Mouse (Mus musculus) layer of hippocampus, adult 2 months (tissue): ENCODE data around the gene Slit3. TPM values are rescaled to one million over a fixed set of nuclear protein-coding genes. Genes with fewer than 3 reads are reported as not detected.

Experiments
- DNase-seq, 2 experiments: peaks; one replicate each; pipeline ENCODE4 v3.0.0; 2022; ENCODE audit warnings: low spot score in 2 of 2
- H3K27ac ChIP-seq: fragments of 200-600 bp; 2 replicates; pipeline ENCODE4 v1.8.1; 2022
- H3K4me3 ChIP-seq: fragments of 200-600 bp; 2 replicates; pipeline ENCODE4 v1.8.1; 2022; ENCODE audit warnings: mild to moderate bottlenecking
- CTCF ChIP-seq: fragments of 200-600 bp; conservative IDR thresholded peaks from 2 replicates; pipeline ENCODE4 v1.8.1; 2022; ENCODE audit warnings: antibody characterized with exemption, mild to moderate bottlenecking, moderate library complexity
- total RNA-seq, 2 experiments: library from RNA; stranded (reverse); gene quantifications; 2 replicates each; pipeline ENCODE4 v1.2.3; 2021

Slit3 gene
- total RNA-seq, 2 experiments from 2014 or later: 98.9 to 106 TPM

DNA sequence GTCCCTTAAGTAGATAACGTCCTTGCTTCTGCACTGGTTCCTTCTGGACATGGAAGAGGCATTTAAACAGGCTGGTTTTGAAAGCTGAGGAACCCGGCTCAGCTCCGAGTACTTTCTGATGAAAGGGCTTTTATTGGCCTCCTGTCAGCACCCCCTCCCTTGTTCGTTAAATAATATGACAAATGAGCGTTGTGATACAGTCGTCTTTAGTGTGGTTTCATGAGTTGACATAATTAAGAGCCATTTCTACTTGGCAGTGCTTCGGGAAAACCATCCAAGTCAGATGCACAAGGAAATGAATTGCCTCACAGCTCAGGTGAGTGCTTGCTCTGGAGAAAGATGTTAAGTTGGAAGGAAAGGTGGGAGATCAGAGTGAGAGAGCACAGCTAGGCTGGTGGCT, 173.6 kb downstream of the Slit3 start:
- no peak for TF ChIP-seq CTCF
- H3K27ac ChIP-seq: peak overlapping the region; percentile 36; the same call in 1 of the 2 replicates
- no peak overlapping the region for H3K4me3 ChIP-seq
- DNase-seq: no peak

DNA sequence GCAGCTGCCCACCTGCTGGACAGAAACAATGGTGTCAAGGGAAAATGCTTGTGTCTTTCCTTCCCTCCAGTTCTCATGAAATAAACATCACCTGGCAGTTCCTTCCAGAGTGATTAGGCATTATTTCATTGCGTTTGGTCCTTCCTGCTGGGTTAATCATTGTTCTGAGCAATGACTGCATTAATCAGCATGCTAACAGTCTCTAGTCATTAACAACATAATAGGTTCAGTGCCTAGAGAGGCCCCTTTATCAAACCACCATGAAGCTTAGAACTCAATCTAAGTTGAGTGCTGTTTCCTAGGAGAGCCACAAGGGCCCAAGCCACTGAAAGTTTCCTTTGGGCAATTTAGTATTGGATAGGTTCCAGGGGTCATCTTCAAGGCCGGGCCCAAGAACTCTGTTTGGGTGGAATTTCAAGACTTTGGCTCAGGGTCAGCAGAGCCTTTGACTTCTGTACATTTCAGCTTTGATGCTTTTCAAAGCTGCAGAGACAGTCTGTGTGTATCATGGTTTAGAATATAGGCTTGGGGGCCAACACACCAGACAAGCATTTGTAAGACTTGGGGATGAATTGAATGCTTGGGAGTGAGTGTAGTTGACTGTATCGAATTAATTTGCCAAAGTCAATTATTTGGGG, 174.3 kb downstream of the Slit3 start:
- no peak overlapping the region for H3K4me3 ChIP-seq
- H3K27ac ChIP-seq: peak overlapping the region; percentile 36; the same call in 1 of the 2 replicates
- DNase-seq: no peak
- 0 out of 2 replicates have a peak, but pooled peaks have one; percentile 7 for TF ChIP-seq CTCF

DNA sequence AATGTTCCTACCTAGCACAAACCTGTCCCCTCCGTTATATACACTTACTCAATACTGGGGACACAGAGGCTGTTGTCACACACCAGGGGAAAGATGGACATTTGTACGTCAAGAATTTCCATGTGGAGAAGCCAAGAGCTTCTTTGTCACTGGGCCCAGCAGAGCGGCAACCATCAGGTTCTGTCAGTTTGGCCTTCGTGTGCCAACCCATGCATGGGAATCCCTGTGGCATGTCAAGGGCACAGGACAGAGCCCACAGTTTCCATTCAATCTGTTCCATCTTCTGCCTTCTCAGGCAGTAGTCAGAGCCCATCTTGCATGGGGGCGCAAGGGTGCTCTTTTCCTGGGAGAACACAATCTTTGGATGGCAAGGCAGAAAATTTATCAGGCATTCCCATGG, 175.8 kb downstream of the Slit3 start:
- Histone ChIP-seq H3K27ac (peak overlapping the region; percentile 28; the same call in 1 of the 2 replicates), H3K4me3 (no peak overlapping the region)
- no peak for TF ChIP-seq CTCF
- DNase-seq: no peak

DNA sequence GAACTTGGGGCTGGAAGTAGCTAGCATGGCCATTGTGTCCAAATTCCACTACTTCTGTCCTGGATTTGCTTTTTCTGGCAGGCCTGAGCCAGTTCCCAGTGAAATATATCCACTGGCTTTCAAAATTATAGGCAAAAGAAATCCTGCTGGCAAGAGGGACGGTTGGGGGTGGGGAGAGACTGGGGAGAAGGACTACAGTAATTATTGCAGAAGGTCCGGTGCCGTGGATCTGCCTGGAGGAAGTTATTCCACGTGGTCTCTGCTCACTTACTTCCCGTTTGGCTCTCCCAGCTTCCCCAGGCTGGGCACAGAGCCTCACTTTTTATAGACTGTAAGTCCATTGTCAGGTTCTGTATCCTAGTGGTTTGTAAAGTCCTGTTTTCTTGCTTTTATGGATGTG, 176.3 kb downstream of the Slit3 start:
- TF ChIP-seq CTCF: no peak
- Histone ChIP-seq H3K4me3 (no peak overlapping the region), H3K27ac (peak overlapping the region; percentile 53; the same call in 1 of the 2 replicates)
- DNase-seq: no peak

GRCm38 (mm10) chr11:35298526-35298925, 177.5 kb downstream of the Slit3 start:
- TF ChIP-seq CTCF: no peak
- Histone ChIP-seq H3K4me3 (no peak overlapping the region), H3K27ac (peak overlapping the region; percentile 53; the same call in 1 of the 2 replicates)
- DNase-seq: no peak

DNA sequence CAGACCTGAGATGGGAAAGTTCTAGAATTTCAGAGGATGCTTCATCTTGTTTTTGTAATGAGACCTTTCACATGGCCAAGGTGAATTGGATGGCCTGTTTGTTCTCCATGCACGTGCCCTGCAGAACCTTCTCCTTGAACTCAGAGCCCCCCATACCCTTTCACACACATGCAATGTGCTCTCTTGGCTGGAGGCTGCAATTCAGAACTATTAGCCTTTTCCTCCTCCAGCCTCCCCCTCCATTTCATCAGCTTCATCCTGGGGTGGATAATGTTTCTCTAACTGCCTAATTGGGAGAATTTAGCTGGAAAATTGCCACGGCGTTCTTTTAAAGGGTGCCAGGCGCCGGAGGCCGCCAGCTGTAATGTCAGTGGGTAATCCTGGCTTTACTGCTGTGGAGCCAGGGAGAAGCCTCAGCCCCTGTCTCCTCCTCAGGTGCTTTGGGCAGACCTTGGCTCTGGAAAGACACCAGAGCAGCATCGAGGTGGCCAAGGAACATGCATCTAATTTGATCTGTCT, 178.9 kb downstream of the Slit3 start:
- TF ChIP-seq CTCF: no peak
- Histone ChIP-seq H3K27ac (peak overlapping the region; percentile 51; the same call in 1 of the 2 replicates), H3K4me3 (no peak overlapping the region)
- no peak for DNase-seq

- H3K27ac ChIP-seq: no peak overlapping the region; the same call in 1 of the 2 replicates
- no peak for DNase-seq
- H3K4me3 ChIP-seq: no peak overlapping the region
- no peak for TF ChIP-seq CTCF
Observed at GRCm38 (mm10) chr11:35302272-35302671, 181.2 kb downstream of the Slit3 start.

DNA sequence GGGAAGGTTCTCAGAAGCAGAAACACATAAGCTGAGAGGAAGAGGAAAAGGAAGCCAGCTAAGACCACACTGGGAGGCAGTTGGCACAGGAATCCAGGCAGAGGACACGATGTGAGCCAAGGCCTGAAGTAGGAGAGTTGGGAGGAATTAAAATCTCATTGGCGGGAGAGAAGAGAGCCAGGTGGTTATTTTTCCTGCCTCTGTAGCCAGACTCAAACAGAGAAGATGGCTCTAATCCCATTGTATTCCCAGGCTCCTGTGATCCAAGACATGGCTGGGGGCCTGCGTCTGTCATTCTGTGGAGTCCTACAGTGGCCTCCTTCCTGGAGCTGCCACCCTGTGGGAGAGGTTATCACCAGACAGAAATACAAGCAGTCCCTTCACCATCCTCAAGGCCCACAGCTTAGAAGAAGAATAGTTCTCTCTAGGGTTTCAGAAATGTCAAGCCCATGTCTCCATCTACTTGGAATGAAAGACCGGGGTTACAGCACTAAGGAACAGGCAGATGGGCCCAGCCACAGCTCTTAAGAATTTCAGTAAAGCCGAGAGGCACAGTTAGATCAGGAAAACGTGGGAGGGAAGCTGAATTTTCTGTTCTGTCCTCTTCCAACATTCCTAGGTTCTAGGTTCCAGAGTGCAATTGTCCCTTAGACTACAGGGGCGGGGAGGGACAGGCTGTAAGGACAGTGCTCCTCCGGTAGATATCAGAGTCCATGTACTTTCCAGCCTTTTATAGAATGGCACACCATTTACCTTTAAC, 183.4 kb downstream of the Slit3 start:
- peak overlapping the region; percentile 94 for H3K27ac ChIP-seq

DNA sequence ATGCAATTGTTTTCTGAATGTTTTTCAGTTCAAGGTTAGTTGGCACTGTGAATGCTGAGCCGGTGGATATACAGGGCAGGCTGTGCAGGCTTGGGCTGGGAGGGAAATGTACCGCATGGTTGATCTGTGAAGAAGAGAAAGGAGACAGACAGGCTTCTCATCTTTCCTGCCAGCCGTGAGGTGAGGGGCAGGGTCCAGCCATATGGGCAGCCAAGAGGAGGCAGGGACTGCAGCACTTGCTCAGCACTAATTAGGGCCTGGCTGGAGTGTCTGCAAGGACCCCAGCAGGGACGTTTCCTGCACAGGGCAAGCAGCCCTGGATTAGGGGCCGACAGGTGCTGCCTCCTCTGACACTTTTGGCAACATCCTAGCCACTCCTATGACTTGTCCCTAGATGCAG, 184.1 kb downstream of the Slit3 start:
- Histone ChIP-seq H3K4me3 (no peak overlapping the region), H3K27ac (peak overlapping the region; percentile 94)
- no peak for DNase-seq
- TF ChIP-seq CTCF: no peak

More for the DNA sequence above, 183.4 kb downstream of the Slit3 start:
- TF ChIP-seq CTCF: no peak
- H3K4me3 ChIP-seq: no peak overlapping the region
- DNase-seq: no peak

GRCm38 (mm10) chr11:35305910-35306309, 184.9 kb downstream of the Slit3 start:
- DNase-seq: peak; percentile 58 to 62
- H3K4me3 ChIP-seq: no peak overlapping the region
- TF ChIP-seq CTCF: no peak
- peak overlapping the region; percentile 94 for H3K27ac ChIP-seq

GRCm38 (mm10) chr11:35306922-35307321, 185.9 kb downstream of the Slit3 start:
- H3K27ac ChIP-seq: peak overlapping the region; percentile 94
- no peak for DNase-seq
- TF ChIP-seq CTCF: no peak

DNA sequence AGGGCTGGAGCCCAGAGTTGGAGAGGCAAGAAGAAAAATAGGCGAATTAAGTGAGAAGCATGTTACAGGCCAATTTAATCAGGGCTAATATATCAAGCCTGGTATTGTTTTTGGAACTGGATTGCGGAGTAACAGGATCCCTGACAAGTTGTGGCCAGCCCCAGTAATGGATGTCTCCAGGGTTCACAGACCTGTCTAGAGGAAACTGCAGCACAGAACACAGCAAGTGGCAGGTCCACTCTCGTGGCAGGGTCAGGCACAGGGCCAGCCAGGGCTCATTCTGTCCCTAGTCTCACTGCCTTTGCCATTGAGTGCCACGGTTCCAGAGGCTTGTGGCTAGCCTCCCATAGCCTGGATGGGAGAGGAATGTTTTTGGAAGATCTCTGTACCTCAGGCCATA, 187.0 kb downstream of the Slit3 start:
- H3K27ac ChIP-seq: no peak overlapping the region
- no peak for DNase-seq
- H3K4me3 ChIP-seq: no peak overlapping the region
- TF ChIP-seq CTCF: no peak

More at GRCm38 (mm10) chr11:35306922-35307321, 185.9 kb downstream of the Slit3 start:
- no peak overlapping the region for H3K4me3 ChIP-seq

DNA sequence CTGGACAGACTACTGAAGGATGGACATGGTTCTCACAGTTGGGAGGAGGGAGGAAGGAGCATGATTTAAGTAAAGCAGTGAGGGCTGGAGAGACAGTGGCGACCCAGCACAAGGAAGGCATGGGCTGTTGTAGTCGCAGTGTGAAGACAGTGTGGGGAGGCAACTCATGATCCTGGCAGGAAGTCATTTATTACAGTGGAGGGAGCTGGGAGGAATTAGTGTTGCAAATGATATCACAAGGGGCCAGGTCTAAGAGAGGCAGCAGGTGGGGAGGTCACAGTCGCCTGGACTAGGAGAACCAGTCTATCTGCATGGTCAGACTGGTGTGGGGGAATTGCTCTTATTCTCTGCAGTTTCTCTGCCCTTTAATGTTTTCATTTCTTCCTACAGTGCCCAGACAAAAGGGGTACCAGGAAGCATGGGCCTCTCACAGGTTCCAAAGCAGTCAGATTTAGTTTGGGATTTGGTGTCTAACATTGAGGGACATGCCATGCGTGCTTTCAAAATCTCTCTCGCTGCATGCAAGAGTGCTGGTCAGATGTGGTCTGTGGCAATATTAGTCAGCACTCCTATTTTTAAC, 194.5 kb downstream of the Slit3 start:
- no peak for TF ChIP-seq CTCF
- Histone ChIP-seq H3K4me3 (no peak overlapping the region), H3K27ac (peak overlapping the region; percentile 63)
- DNase-seq: no peak
